Mouse (Mus musculus) thymus, postnatal 25 days (tissue): ENCODE data around the gene Nat8.
"Not testable (repeated sequence)": the region's sequence is repeated elsewhere in the genome, so short reads cannot be mapped to it uniquely, and the experiment has no call there.

Experiments used
- DNase-seq: peaks from one replicate; pipeline ENCODE4 v3.0.0; 2022

Nat8 gene

DNA sequence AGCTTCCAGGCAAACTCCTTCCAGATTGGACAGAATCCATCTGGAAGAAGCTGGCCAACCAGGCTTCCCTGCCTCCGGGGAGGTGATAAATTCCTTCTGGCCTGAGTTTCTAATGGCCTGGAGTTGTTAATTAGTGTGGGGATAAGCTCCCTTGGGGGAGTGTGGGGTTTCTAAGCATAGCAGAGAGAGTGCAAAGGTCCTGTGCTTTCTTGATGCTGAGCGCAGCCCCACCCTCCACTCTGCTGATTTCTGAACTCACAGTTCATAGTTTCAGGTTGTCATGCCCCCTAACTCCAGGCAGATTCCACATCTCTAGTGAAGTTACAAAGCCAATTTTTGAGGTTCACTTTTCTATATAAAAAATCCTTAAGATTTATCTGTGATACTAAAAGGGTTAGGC, 3.2 kb upstream of the Nat8 start:
- DNase-seq = not testable (repeated sequence)

DNA sequence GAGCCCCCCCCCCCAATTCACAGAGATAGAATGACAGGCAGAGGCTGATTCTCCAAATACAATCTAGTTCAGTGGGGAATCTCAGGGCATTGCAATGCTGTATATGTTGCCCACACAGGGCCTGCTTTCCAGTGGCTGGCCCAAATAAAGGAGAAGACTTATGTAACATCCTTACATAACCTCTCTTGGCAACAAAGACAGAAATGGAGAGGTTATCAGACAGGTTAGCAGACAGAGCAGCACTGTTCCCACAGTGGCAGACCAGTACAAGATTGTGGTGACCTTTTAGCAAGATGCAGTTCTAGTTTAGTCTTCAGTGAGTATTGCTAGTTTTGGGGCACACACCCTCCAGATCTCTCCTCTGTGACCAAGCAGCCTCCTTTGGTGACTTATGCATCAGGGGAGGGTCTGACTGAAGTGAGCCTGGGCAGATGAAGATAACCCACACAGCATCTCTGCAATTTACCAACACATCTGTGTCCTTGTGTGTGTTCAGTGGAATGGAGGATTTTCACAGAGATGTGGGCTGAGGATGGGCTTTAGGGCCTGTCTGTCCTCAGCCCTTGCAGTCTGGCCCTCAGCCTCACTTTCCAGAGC, 2.7 kb upstream of the Nat8 start:
- not testable (repeated sequence) for DNase-seq

DNA sequence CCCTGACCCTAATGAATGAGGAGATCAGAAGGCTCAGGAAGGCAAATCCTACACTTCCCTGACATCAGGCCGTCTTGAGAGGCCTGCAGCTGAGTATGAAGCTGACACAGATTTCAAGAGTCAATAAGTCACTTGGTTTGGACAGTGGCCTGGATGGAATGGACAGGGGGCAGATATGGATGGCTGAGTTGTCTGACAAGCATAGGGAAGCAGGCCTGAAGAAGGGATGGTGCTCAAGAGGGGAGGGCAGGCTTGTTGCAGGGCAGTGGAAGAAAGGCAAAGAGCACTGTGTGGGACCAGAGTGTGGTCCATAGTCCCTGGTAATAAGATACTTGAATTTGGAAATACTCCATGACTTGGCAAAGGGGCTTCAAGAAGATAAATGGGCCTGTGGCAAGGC, 2.4 kb downstream of the Nat8 start:
- no peak for DNase-seq

DNA sequence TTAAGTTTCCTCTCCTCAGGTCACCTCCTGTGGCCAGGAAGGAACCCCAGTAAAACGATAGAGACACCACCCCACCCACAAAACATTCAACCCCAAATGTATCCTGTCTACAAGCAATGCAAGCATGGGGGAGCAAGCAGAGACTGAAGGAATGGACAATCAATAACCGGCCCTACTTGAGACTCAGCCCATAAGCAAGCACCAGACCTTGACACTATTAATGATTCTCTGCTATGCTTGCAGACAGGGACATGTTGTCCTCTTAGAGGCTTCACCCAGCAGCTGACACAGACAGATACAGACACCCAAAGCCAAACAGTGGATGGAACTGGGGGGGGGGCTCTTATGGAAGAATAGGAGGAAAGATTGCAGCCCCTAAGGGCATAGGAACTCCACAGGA, 6.0 kb downstream of the Nat8 start:
- no peak for DNase-seq

DNA sequence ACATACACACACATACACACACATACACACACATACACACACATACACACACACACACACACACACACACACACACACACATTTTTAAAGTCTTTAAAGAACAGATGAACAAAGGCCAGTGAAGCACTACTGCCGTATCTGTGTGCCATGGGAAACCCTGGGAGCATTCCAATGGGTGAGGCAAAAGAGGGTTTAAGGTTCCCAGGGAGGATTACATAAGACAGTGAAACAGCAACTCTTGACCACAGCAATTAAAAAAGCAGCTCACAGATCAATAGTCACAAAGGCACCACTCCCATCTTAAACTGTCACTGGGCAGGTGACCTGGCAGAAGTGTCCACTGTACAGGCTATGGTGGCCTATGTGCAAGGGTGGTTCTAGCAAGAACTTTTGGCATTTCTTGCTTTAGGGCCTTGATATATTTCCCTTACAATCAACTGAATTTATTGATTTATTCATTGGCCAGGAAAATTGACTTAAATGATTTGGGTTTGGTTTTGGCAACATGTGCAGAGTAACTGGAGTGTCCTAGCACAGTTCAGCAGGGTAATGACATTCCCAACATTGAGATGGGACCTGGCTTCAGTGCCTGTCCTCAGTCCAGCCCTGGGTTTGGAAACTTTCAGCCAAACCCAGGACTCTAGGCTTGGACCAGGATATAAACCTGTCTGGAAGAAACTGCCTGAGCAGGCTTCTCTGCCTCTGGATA, 8.3 kb downstream of the Nat8 start:
- no peak for DNase-seq

DNA sequence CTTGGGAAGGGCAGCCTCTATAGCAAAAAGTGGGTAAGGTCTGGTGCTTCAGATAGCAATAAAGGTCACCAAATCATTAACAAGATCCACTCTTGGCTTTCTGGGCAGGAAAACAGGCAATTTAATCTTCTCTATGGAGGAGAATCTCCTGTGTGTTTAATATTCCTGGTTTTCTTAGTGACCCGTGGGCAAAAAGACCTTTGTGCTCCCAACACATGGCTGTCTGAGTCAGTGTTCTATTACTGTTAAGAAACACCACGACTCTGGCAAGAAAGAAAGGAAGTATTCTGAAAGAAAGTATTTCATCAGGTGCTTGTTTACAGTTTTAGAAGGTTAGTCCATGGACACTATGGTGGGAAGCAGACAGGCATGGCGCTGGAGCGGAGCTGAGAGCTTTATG, 9.6 kb downstream of the Nat8 start:
- no peak for DNase-seq

DNA sequence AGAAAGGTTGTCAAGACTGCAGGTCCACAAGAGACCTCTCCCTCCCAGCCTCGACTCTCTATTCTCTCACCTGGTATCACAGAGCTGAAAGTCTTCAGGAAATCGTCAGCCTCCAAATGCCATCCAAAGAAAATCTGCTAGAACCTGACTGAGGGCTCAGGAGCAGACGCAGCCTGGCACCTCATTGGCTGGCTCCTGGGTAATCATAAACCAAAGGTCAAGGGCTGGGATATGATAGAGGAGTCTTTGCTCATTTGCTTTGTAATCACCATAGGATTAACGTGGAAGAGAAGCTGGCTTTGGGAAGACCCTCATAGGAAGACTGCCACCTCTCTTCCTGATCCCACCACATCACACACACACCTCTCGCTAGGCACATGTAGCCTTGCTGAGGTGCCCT, 11.0 kb downstream of the Nat8 start, which contains the start of the genes Nat8f6 and Nat8f5:
Nat8f6 (minus strand) TSS at position 118 of the 400 bp plus-strand sequence.
Nat8f5 (minus strand) TSS at position 136 of the 400 bp plus-strand sequence.
- no peak for DNase-seq

DNA sequence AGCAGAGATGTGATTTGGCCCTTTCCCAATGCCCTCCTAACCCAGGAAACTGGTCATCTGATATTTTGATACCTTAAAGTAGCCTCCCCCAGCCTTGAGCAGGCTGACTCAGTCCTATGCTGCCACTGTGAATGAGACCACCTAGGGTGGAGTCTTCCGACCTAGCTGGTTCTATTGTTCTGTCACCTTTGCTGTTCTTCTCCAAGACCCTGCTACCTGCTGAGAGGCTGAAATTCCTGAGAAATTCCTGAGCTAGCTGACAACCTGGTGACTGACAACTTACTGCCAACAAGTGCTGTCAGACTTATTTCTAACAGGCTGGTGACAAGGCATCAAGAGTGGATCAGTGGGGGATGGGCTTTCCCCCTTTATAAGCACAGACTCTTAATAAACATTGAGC, 13.5 kb downstream of the Nat8 start:
- DNase-seq = no peak

DNA sequence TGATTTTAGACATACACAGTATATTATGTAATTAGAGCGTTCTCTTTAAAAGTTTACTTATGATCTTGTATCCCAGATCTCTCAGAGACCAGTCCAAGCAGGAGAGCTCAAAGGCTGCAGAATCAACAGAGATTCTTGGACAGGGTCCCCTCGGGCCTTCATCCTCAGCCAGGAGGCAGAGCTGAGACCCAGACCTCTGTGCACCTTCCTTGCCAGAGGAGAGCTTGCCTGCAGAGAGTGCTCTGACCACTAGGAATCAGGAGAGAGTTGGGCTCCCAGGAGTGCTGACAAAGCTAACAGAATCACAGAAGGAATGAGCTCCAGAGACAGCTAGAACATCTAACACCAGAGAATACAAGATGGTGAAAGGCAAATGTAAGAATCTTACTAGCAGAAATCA, 18.5 kb downstream of the Nat8 start:
- no peak for DNase-seq

DNA sequence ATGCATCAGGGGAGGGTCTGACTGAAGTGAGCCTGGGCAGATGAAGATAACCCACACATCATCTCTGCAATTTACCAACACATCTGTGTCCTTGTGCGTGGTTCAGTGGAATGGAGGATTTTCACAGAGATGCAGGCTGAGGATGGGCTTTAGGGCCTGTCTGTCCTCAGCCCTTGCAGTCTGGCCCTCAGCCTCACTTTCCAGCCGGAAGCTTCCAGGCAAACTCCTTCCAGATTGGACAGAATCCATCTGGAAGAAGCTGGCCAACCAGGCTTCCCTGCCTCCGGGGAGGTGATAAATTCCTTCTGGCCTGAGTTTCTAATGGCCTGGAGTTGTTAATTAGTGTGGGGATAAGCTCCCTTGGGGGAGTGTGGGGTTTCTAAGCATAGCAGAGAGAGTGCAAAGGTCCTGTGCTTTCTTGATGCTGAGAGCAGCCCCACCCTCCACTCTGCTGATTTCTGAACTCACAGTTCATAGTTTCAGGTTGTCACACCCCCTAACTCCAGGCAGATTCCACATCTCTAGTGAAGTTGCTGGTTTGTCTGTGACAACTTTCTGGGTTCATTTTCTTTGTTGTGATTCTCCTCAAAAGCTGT, 20.8 kb downstream of the Nat8 start:
- DNase-seq = not testable (repeated sequence)

DNA sequence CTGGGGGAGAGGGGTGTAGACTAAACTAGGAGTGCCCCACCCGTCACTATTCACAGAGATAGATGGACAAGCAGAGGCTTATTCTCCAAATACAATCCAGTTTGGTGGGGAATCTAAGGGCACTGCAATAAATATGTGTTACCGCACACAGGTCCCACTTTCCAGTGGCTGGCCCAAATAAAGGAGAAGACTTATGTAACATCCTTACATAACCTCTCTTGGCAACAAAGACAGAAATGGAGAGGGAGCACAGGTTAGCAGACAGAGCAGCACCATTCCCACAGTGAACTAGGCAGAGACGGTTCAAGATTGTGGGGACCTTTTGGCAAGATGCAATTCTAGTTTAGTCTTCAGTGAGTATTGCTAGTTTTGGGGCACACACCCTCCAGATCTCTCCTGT, 21.4 kb downstream of the Nat8 start:
- DNase-seq = not testable (repeated sequence)

DNA sequence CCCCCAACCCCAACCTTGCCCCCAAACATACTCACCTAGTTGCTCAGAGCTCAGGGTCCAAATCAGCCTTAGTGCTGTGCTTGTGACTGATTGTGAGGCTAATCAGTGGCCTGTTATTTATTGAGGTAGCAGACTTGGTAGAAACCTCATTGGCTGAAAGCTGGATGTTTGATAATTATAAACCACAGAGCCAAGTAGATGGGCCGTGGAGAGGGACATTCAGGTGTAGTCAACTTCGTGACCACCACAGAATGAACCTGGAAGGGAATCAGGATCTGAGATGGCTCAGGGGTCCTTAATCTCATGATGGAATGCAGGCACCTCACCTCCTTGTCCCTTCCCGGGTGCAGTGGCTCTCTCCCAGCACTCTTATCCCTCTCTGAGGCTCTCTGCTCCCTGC, 22.1 kb downstream of the Nat8 start:
- not testable (repeated sequence) for DNase-seq

DNA sequence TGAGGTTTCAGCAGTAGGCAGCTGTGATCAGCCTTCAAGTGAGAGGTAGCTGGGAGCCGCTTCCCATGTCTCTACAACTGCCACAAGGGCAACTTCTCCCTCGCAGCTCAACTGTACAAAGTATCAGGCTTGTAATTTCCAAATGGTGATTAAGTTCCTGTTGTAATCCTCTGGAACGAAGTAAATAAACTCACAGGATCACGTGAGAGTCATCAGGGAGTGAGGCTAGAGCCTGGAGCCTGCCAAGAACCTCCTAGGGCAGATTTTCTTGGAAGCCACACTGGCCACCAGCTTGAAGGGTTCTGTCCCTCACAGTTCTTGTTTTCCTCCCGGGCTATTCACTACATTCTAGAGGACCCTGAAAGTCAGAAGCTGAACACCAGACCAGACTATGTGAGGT, 28.7 kb downstream of the Nat8 start:
- not testable (repeated sequence) for DNase-seq
